Mouse (Mus musculus) liver, embryonic 14.5 days (tissue): ENCODE measurements at regions not wholly inside any gene's neighbourhood (a gene's known extent, or its start where the extent isn't known, plus 50 kb on each side); places are given as distances from the start of the nearest gene placed in this dataset.

Experiments used
- ATAC-seq: fragments of 200-750 bp; cut with Nextera tagmentation; 2 replicates; pipeline ENCODE4 v1.8.0; 2017; ENCODE audit warnings: moderate number of reproducible peaks, mild to moderate bottlenecking, moderate library complexity; ENCODE audit not compliant: insufficient read depth
- DNase-seq, 3 experiments: peaks; one replicate each; pipeline ENCODE4 v3.0.0-alpha.2; 2012 to 2013; ENCODE audit warnings: low read depth in 3 of 3, low spot score in 3 of 3
- H3K27ac ChIP-seq: fragments of 300-500 bp; sonication (generic); 2 replicates; pipeline ENCODE4 v1.5.1; 2014; ENCODE audit warnings: moderate library complexity, mild to moderate bottlenecking, control low read depth, inconsistent platforms
- H3K27me3 ChIP-seq: fragments of 300-500 bp; sonication (generic); 2 replicates; pipeline ENCODE4 v1.6.1; 2014; ENCODE audit warnings: mild to moderate bottlenecking, low read length, moderate library complexity; ENCODE audit not compliant: control insufficient read depth, insufficient read depth
- H3K36me3 ChIP-seq: fragments of 300-500 bp; sonication (generic); replicated peaks from 2 replicates; pipeline ENCODE4 v1.6.1; 2014; ENCODE audit warnings: low read depth; ENCODE audit not compliant: control insufficient read depth, insufficient read depth
- H3K4me1 ChIP-seq, 2 experiments: fragments of 200-500 bp in 1 of 2; fragments of 300-500 bp in 1 of 2; sonication (generic) in 1 of 2; replicated peaks; 2 replicates each; pipeline ENCODE4 v1.6.1; 2012 to 2014; ENCODE audit warnings: antibody characterized with exemption in 1 of 2, inconsistent platforms in 1 of 2, low read length in 1 of 2; ENCODE audit not compliant: control insufficient read depth in 2 of 2, insufficient read depth in 2 of 2
- H3K4me2 ChIP-seq: fragments of 300-500 bp; sonication (generic); 2 replicates; pipeline ENCODE4 v1.6.1; 2014; ENCODE audit warnings: low read depth, mild to moderate bottlenecking, control low read depth, moderate library complexity
- H3K4me3 ChIP-seq, 2 experiments: fragments of 200-500 bp in 1 of 2; fragments of 300-500 bp in 1 of 2; sonication (generic) in 1 of 2; 2 replicates each; pipeline ENCODE4 v1.5.1; 2012 to 2014; ENCODE audit warnings: low read depth in 2 of 2, low read length in 2 of 2, mild to moderate bottlenecking in 2 of 2, control low read depth in 1 of 2, inconsistent platforms in 1 of 2, moderate library complexity in 1 of 2; ENCODE audit not compliant: insufficient read depth in 1 of 2
- H3K9ac ChIP-seq: fragments of 300-500 bp; sonication (generic); replicated peaks from 2 replicates; pipeline ENCODE4 v1.6.1; 2014; ENCODE audit warnings: mild to moderate bottlenecking, control low read depth, moderate library complexity
- H3K9me3 ChIP-seq: fragments of 300-500 bp; sonication (generic); 2 replicates; pipeline ENCODE4 v1.6.1; 2016; ENCODE audit warnings: low read length, mixed read lengths; ENCODE audit not compliant: control insufficient read depth
- CTCF ChIP-seq: IDR thresholded peaks from 2 replicates; pipeline ENCODE4 v1.5.1; 2016; ENCODE audit warnings: antibody characterized with exemption, low read depth, control low read depth
- EP300 ChIP-seq: IDR thresholded peaks from 2 replicates; pipeline ENCODE4 v1.6.1; 2016; ENCODE audit warnings: antibody characterized with exemption, low read depth
- WGBS: fragments of 180-500 bp; shearing (Covaris S2); extraction: QIAGEN DNeasy Blood & Tissue Kit; methylation state at CpG from one replicate; pipeline ENCODE4 v1.1.7; 2014; ENCODE audit not compliant: insufficient replicate concordance; 5-methylcytosine and 5-hydroxymethylcytosine counted together

- H3K36me3 ChIP-seq, result no peaks in the 10 kb centered on the region
- 63% methylated on average over 5 of the region's 5 CpGs for WGBS
- no peaks in the 10 kb centered on the region for H3K9me3 ChIP-seq
- H3K27ac ChIP-seq, result no peak overlapping the region
- no peak overlapping the region for H3K9ac ChIP-seq
- no peak for TF ChIP-seq CTCF
- no peak for TF ChIP-seq EP300
- DNase-seq (no peak), ATAC-seq (no peak)
- no peak overlapping the region for H3K4me2 ChIP-seq
- no peaks in the 10 kb centered on the region for H3K27me3 ChIP-seq
- no peaks in the 10 kb centered on the region for H3K4me1 ChIP-seq
- H3K4me3 ChIP-seq, result no peak overlapping the region
Observed at GRCm38 (mm10) chr4:84757172-84757571, 82.1 kb upstream of the Bnc2 start.

- H3K9me3 ChIP-seq, result no peaks in the 10 kb centered on the region
- H3K27me3 ChIP-seq, result no peaks in the 10 kb centered on the region
- TF ChIP-seq EP300 (no peak), CTCF (no peak)
- no peak overlapping the region for H3K27ac ChIP-seq
- H3K4me3 ChIP-seq, result no peak overlapping the region
- H3K4me2 ChIP-seq, result no peak overlapping the region
- DNase-seq (no peak), ATAC-seq (no peak)
- H3K9ac ChIP-seq, result no peak overlapping the region
- 58% methylated on average over 8 of the region's 8 CpGs for WGBS
- no peaks in the 10 kb centered on the region for H3K36me3 ChIP-seq
- H3K4me1 ChIP-seq, result no peaks in the 10 kb centered on the region
Observed at GRCm38 (mm10) chr4:84752613-84753185, 77.6 kb upstream of the Bnc2 start.

- Histone ChIP-seq H3K4me1 (no peaks in the 10 kb centered on the region), H3K9me3 (no peaks in the 10 kb centered on the region), H3K27me3 (no peaks in the 10 kb centered on the region), H3K27ac (no peak overlapping the region), H3K9ac (no peak overlapping the region), H3K36me3 (no peaks in the 10 kb centered on the region), H3K4me3 (no peak overlapping the region), H3K4me2 (no peak overlapping the region)
- ATAC-seq, result no peak
- no peak for DNase-seq
- TF ChIP-seq EP300 (no peak), CTCF (no peak)
- 35% methylated on average over 2 of the region's 2 CpGs for WGBS
Observed at GRCm38 (mm10) chr4:84741301-84741700, 66.2 kb upstream of the Bnc2 start.

DNA sequence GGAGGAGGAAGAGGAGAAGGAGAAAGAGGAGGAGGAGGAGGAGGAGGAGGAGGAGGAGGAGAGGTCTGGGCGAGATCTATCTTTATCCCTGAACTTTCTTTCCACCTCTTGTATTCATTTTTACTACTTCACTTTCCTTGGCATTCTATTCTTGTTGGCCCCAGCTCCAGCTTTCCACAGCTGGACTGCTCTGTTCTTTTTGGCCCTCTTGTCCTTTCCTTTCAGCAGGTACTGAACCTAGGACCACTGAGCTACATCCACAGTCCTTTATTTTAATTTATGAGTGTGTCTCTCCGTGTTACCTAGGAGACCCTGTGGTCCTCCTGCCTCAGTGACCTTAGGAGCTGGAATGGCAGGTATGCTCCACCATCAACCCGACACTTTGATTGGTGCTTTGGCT lies 65.7 kb upstream of the Bnc2 start:
- no peaks in the 10 kb centered on the region for H3K27me3 ChIP-seq
- TF ChIP-seq EP300 (no peak), CTCF (no peak)
- no peak overlapping the region for H3K4me3 ChIP-seq
- H3K4me2 ChIP-seq, result no peak overlapping the region
- WGBS, result 65% methylated on average over 3 of the region's 3 CpGs
- no peaks in the 10 kb centered on the region for H3K36me3 ChIP-seq
- no peak for ATAC-seq
- H3K9me3 ChIP-seq, result no peaks in the 10 kb centered on the region
- H3K9ac ChIP-seq, result no peak overlapping the region
- no peak overlapping the region for H3K27ac ChIP-seq
- no peak for DNase-seq
- no peaks in the 10 kb centered on the region for H3K4me1 ChIP-seq
